Mouse (Mus musculus): ENCODE measurements around the gene Ppara. TPM values are rescaled to one million over a fixed set of nuclear protein-coding genes. Genes with fewer than 3 reads are reported as not detected.

Ppara gene
- polyA plus RNA-seq, 1 experiment from 2014 or later, result 2.5 TPM

GRCm38 (mm10) chr15:85693819-85694218 lies 41.0 kb upstream of the Ppara start:
- 60% methylated on average over 2 of the region's 2 CpGs for WGBS
- H3K27me3 ChIP-seq (replicated peaks; ENCODE audit: control insufficient read depth, insufficient read depth, low read length), result peaks cover 3% of the 10 kb centered on the region; the same call in 1 of the 2 replicates
- no peaks in the 10 kb centered on the region for H3K4me1 ChIP-seq (replicated peaks; ENCODE audit: control insufficient read depth, insufficient read depth, low read length)
- H3K4me2 ChIP-seq, result no peak overlapping the region
- no peaks in the 10 kb centered on the region for H3K36me3 ChIP-seq (ENCODE audit: control insufficient read depth, insufficient read depth, low read length)
- H3K4me3 ChIP-seq (ENCODE audit: low read depth, low read length), result no peak overlapping the region
- no peak for ATAC-seq (replicated peaks; ENCODE audit: low FRiP score)
- no peaks in the 10 kb centered on the region for H3K9me3 ChIP-seq (ENCODE audit: control insufficient read depth, low read length)
- no peak for DNase-seq (ENCODE audit: low spot score)
- no peak overlapping the region for H3K27ac ChIP-seq (ENCODE audit: low read depth, low read length)
- H3K9ac ChIP-seq (ENCODE audit: low read depth, low read length), result no peak overlapping the region

GRCm38 (mm10) chr15:85694379-85694778 lies 40.4 kb upstream of the Ppara start:
- Histone ChIP-seq H3K9me3 (ENCODE audit: control insufficient read depth, low read length) (no peaks in the 10 kb centered on the region), H3K9ac (ENCODE audit: low read depth, low read length) (no peak overlapping the region), H3K4me2 (no peak overlapping the region), H3K27ac (ENCODE audit: low read depth, low read length) (no peak overlapping the region), H3K4me3 (ENCODE audit: low read depth, low read length) (no peak overlapping the region), H3K27me3 (replicated peaks; ENCODE audit: control insufficient read depth, insufficient read depth, low read length) (peaks cover 3% of the 10 kb centered on the region; the same call in 1 of the 2 replicates), H3K36me3 (ENCODE audit: control insufficient read depth, insufficient read depth, low read length) (no peaks in the 10 kb centered on the region), H3K4me1 (replicated peaks; ENCODE audit: control insufficient read depth, insufficient read depth, low read length) (no peaks in the 10 kb centered on the region)
- DNase-seq (ENCODE audit: low spot score), result no peak
- ATAC-seq (replicated peaks; ENCODE audit: low FRiP score), result no peak
- 82% methylated on average over 1 of the region's 1 CpGs for WGBS

- no peak overlapping the region for H3K4me2 ChIP-seq
- 84% methylated on average over 4 of the region's 4 CpGs for WGBS
- H3K9me3 ChIP-seq (ENCODE audit: control insufficient read depth, low read length), result no peaks in the 10 kb centered on the region
- H3K4me3 ChIP-seq (ENCODE audit: low read depth, low read length), result no peak overlapping the region
- H3K4me1 ChIP-seq (replicated peaks; ENCODE audit: control insufficient read depth, insufficient read depth, low read length), result no peaks in the 10 kb centered on the region
- H3K27me3 ChIP-seq (replicated peaks; ENCODE audit: control insufficient read depth, insufficient read depth, low read length), result peaks cover 3% of the 10 kb centered on the region; the same call in 1 of the 2 replicates
- no peak for DNase-seq (ENCODE audit: low spot score)
- no peaks in the 10 kb centered on the region for H3K36me3 ChIP-seq (ENCODE audit: control insufficient read depth, insufficient read depth, low read length)
- ATAC-seq (replicated peaks; ENCODE audit: low FRiP score), result no peak
- H3K9ac ChIP-seq (ENCODE audit: low read depth, low read length), result no peak overlapping the region
- no peak overlapping the region for H3K27ac ChIP-seq (ENCODE audit: low read depth, low read length)
Measured at GRCm38 (mm10) chr15:85695304-85695703, 39.5 kb upstream of the Ppara start.

GRCm38 (mm10) chr15:85698345-85699034 lies 36.3 kb upstream of the Ppara start:
- H3K27me3 ChIP-seq (replicated peaks; ENCODE audit: control insufficient read depth, insufficient read depth, low read length), result 0 out of 2 replicates have a peak, but pooled peaks cover 3% of the 10 kb centered on the region
- no peaks in the 10 kb centered on the region for H3K4me1 ChIP-seq (replicated peaks; ENCODE audit: control insufficient read depth, insufficient read depth, low read length)
- ATAC-seq (replicated peaks; ENCODE audit: low FRiP score) (no peak; the same call in 1 of the 2 replicates), DNase-seq (ENCODE audit: low spot score) (no peak)
- H3K27ac ChIP-seq (ENCODE audit: low read depth, low read length), result no peak overlapping the region
- H3K9me3 ChIP-seq (ENCODE audit: control insufficient read depth, low read length), result no peaks in the 10 kb centered on the region
- H3K4me3 ChIP-seq (ENCODE audit: low read depth, low read length), result no peak overlapping the region
- no peaks in the 10 kb centered on the region for H3K36me3 ChIP-seq (ENCODE audit: control insufficient read depth, insufficient read depth, low read length)
- WGBS, result 83% methylated on average over 14 of the region's 14 CpGs
- H3K4me2 ChIP-seq, result no peak overlapping the region
- no peak overlapping the region for H3K9ac ChIP-seq (ENCODE audit: low read depth, low read length)

GRCm38 (mm10) chr15:85699452-85699851 lies 35.3 kb upstream of the Ppara start:
- no peaks in the 10 kb centered on the region for H3K4me1 ChIP-seq (replicated peaks; ENCODE audit: control insufficient read depth, insufficient read depth, low read length)
- WGBS, result 88% methylated on average over 5 of the region's 5 CpGs
- no peaks in the 10 kb centered on the region for H3K27me3 ChIP-seq (replicated peaks; ENCODE audit: control insufficient read depth, insufficient read depth, low read length)
- no peak overlapping the region for H3K27ac ChIP-seq (ENCODE audit: low read depth, low read length)
- no peaks in the 10 kb centered on the region for H3K9me3 ChIP-seq (ENCODE audit: control insufficient read depth, low read length)
- no peak overlapping the region for H3K4me2 ChIP-seq
- DNase-seq (ENCODE audit: low spot score), result no peak
- no peak overlapping the region for H3K4me3 ChIP-seq (ENCODE audit: low read depth, low read length)
- ATAC-seq (replicated peaks; ENCODE audit: low FRiP score), result no peak
- H3K36me3 ChIP-seq (ENCODE audit: control insufficient read depth, insufficient read depth, low read length), result no peaks in the 10 kb centered on the region
- no peak overlapping the region for H3K9ac ChIP-seq (ENCODE audit: low read depth, low read length)

- Histone ChIP-seq H3K4me1 (replicated peaks; ENCODE audit: control insufficient read depth, insufficient read depth, low read length) (no peaks in the 10 kb centered on the region), H3K9ac (ENCODE audit: low read depth, low read length) (no peak overlapping the region), H3K9me3 (ENCODE audit: control insufficient read depth, low read length) (no peaks in the 10 kb centered on the region), H3K36me3 (ENCODE audit: control insufficient read depth, insufficient read depth, low read length) (no peaks in the 10 kb centered on the region), H3K27me3 (replicated peaks; ENCODE audit: control insufficient read depth, insufficient read depth, low read length) (no peaks in the 10 kb centered on the region), H3K27ac (ENCODE audit: low read depth, low read length) (no peak overlapping the region), H3K4me3 (ENCODE audit: low read depth, low read length) (no peak overlapping the region), H3K4me2 (no peak overlapping the region)
- DNase-seq (ENCODE audit: low spot score) (no peak), ATAC-seq (replicated peaks; ENCODE audit: low FRiP score) (no peak)
- WGBS, result 89% methylated on average over 13 of the region's 13 CpGs
Measured at GRCm38 (mm10) chr15:85699862-85700501, 34.8 kb upstream of the Ppara start.

GRCm38 (mm10) chr15:85700716-85701115 lies 34.1 kb upstream of the Ppara start:
- Histone ChIP-seq H3K9me3 (ENCODE audit: control insufficient read depth, low read length) (no peaks in the 10 kb centered on the region), H3K36me3 (ENCODE audit: control insufficient read depth, insufficient read depth, low read length) (no peaks in the 10 kb centered on the region), H3K4me3 (ENCODE audit: low read depth, low read length) (no peak overlapping the region), H3K27me3 (replicated peaks; ENCODE audit: control insufficient read depth, insufficient read depth, low read length) (no peaks in the 10 kb centered on the region), H3K4me2 (no peak overlapping the region), H3K9ac (ENCODE audit: low read depth, low read length) (no peak overlapping the region), H3K4me1 (replicated peaks; ENCODE audit: control insufficient read depth, insufficient read depth, low read length) (no peaks in the 10 kb centered on the region), H3K27ac (ENCODE audit: low read depth, low read length) (no peak overlapping the region)
- DNase-seq (ENCODE audit: low spot score), result no peak
- ATAC-seq (replicated peaks; ENCODE audit: low FRiP score), result no peak
- 79% methylated on average over 9 of the region's 9 CpGs for WGBS

- Histone ChIP-seq H3K4me2 (no peak overlapping the region), H3K9me3 (ENCODE audit: control insufficient read depth, low read length) (no peaks in the 10 kb centered on the region), H3K4me1 (replicated peaks; ENCODE audit: control insufficient read depth, insufficient read depth, low read length) (no peaks in the 10 kb centered on the region), H3K36me3 (ENCODE audit: control insufficient read depth, insufficient read depth, low read length) (no peaks in the 10 kb centered on the region), H3K9ac (ENCODE audit: low read depth, low read length) (no peak overlapping the region), H3K27me3 (replicated peaks; ENCODE audit: control insufficient read depth, insufficient read depth, low read length) (no peaks in the 10 kb centered on the region), H3K27ac (ENCODE audit: low read depth, low read length) (no peak overlapping the region), H3K4me3 (ENCODE audit: low read depth, low read length) (no peak overlapping the region)
- WGBS, result 74% methylated on average over 10 of the region's 10 CpGs
- no peak for ATAC-seq (replicated peaks; ENCODE audit: low FRiP score)
- DNase-seq (ENCODE audit: low spot score), result no peak
Measured at GRCm38 (mm10) chr15:85701128-85701930, 33.5 kb upstream of the Ppara start.

Measured in liver, embryonic 11.5 days (tissue).